Mouse (Mus musculus): ENCODE data around the gene Cul3. TPM values are rescaled to one million over a fixed set of nuclear protein-coding genes. Genes with fewer than 3 reads are reported as not detected.
A peak's percentile ranks its signal among the peaks of the same experiment; 100 is the strongest.

Gene Cul3
- 47.9 and 51.7 TPM in 2 replicates for polyA plus RNA-seq (2014; fragmentation: Nextera tagmentation; extraction: Ambion mirVana)

- Histone ChIP-seq H3K27me3 (ENCODE audit: control insufficient read depth, insufficient read depth, low read length) (no peaks in the 10 kb centered on the region), H3K4me3 (ENCODE audit: low read depth, low read length) (peak within 1 kb of the TSS; percentile 98), H3K4me1 (replicated peaks; ENCODE audit: control insufficient read depth, insufficient read depth, low read length) (no peaks in the 10 kb centered on the region), H3K27ac (ENCODE audit: low read depth, low read length) (peak within 1 kb of the TSS; percentile 95), H3K9me3 (ENCODE audit: control insufficient read depth, low read length) (no peaks in the 10 kb centered on the region), H3K9ac (ENCODE audit: low read length) (peak within 1 kb of the TSS; percentile 97), H3K36me3 (ENCODE audit: control insufficient read depth, insufficient read depth, low read length) (no peaks in the 10 kb centered on the region), H3K4me2 (ENCODE audit: low read depth, low read length, severe bottlenecking) (peak within 1 kb of the TSS; percentile 83)
- peak; percentile 99 for ATAC-seq (replicated peaks; ENCODE audit: low FRiP score)
- DNase-seq (ENCODE audit: low spot score) = peak; percentile 99
- WGBS = 2% methylated on average over 55 of the region's 85 CpGs
These were observed at the start of gene Cul3 for GRCm38 (mm10) chr1:80340436-80341376. Gene Cul3 (minus strand): TSS chr1:80340480.

- WGBS = 91% methylated on average over 7 of the region's 7 CpGs
- no peak for ATAC-seq (replicated peaks; ENCODE audit: low FRiP score)
These were observed 49.2 kb upstream of the Cul3 start for GRCm38 (mm10) chr1:80389518-80389917.

GRCm38 (mm10) chr1:80383613-80384589 lies 43.6 kb upstream of the Cul3 start:
- H3K27ac ChIP-seq (ENCODE audit: low read depth, low read length) = no peak overlapping the region
- no peak for DNase-seq (ENCODE audit: low spot score)
- no peak for ATAC-seq (replicated peaks; ENCODE audit: low FRiP score)
- H3K4me2 ChIP-seq (ENCODE audit: low read depth, low read length, severe bottlenecking) = no peak overlapping the region
- 95% methylated on average over 25 of the region's 25 CpGs for WGBS
- no peaks in the 10 kb centered on the region for H3K36me3 ChIP-seq (ENCODE audit: control insufficient read depth, insufficient read depth, low read length)
- no peaks in the 10 kb centered on the region for H3K4me1 ChIP-seq (replicated peaks; ENCODE audit: control insufficient read depth, insufficient read depth, low read length)
- H3K4me3 ChIP-seq (ENCODE audit: low read depth, low read length) = no peak overlapping the region
- no peak overlapping the region for H3K9ac ChIP-seq (ENCODE audit: low read length)
- no peaks in the 10 kb centered on the region for H3K9me3 ChIP-seq (ENCODE audit: control insufficient read depth, low read length)
- no peaks in the 10 kb centered on the region for H3K27me3 ChIP-seq (ENCODE audit: control insufficient read depth, insufficient read depth, low read length)

More at GRCm38 (mm10) chr1:80389518-80389917, 49.2 kb upstream of the Cul3 start:
- Histone ChIP-seq H3K4me1 (replicated peaks; ENCODE audit: control insufficient read depth, insufficient read depth, low read length) (no peaks in the 10 kb centered on the region), H3K27me3 (ENCODE audit: control insufficient read depth, insufficient read depth, low read length) (no peaks in the 10 kb centered on the region), H3K9ac (ENCODE audit: low read length) (no peak overlapping the region), H3K27ac (ENCODE audit: low read depth, low read length) (no peak overlapping the region), H3K4me3 (ENCODE audit: low read depth, low read length) (no peak overlapping the region), H3K4me2 (ENCODE audit: low read depth, low read length, severe bottlenecking) (no peak overlapping the region), H3K36me3 (ENCODE audit: control insufficient read depth, insufficient read depth, low read length) (no peaks in the 10 kb centered on the region), H3K9me3 (ENCODE audit: control insufficient read depth, low read length) (no peaks in the 10 kb centered on the region)
- DNase-seq (ENCODE audit: low spot score) = no peak

- no peaks in the 10 kb centered on the region for H3K4me1 ChIP-seq (replicated peaks; ENCODE audit: control insufficient read depth, insufficient read depth, low read length)
- ATAC-seq (replicated peaks; ENCODE audit: low FRiP score) = no peak
- H3K4me3 ChIP-seq (ENCODE audit: low read depth, low read length) = no peak overlapping the region
- H3K9me3 ChIP-seq (ENCODE audit: control insufficient read depth, low read length) = no peaks in the 10 kb centered on the region
- no peaks in the 10 kb centered on the region for H3K36me3 ChIP-seq (ENCODE audit: control insufficient read depth, insufficient read depth, low read length)
- 82% methylated on average over 7 of the region's 7 CpGs for WGBS
- no peak overlapping the region for H3K27ac ChIP-seq (ENCODE audit: low read depth, low read length)
- no peak overlapping the region for H3K9ac ChIP-seq (ENCODE audit: low read length)
- no peaks in the 10 kb centered on the region for H3K27me3 ChIP-seq (ENCODE audit: control insufficient read depth, insufficient read depth, low read length)
- no peak for DNase-seq (ENCODE audit: low spot score)
- no peak overlapping the region for H3K4me2 ChIP-seq (ENCODE audit: low read depth, low read length, severe bottlenecking)
These were observed 42.6 kb upstream of the Cul3 start for GRCm38 (mm10) chr1:80382928-80383327.

GRCm38 (mm10) chr1:80381302-80381701 lies 41.0 kb upstream of the Cul3 start:
- no peak overlapping the region for H3K9ac ChIP-seq (ENCODE audit: low read length)
- H3K9me3 ChIP-seq (ENCODE audit: control insufficient read depth, low read length) = no peaks in the 10 kb centered on the region
- no peaks in the 10 kb centered on the region for H3K36me3 ChIP-seq (ENCODE audit: control insufficient read depth, insufficient read depth, low read length)
- H3K27me3 ChIP-seq (ENCODE audit: control insufficient read depth, insufficient read depth, low read length) = no peaks in the 10 kb centered on the region
- no peaks in the 10 kb centered on the region for H3K4me1 ChIP-seq (replicated peaks; ENCODE audit: control insufficient read depth, insufficient read depth, low read length)
- no peak for DNase-seq (ENCODE audit: low spot score)
- H3K27ac ChIP-seq (ENCODE audit: low read depth, low read length) = no peak overlapping the region
- H3K4me2 ChIP-seq (ENCODE audit: low read depth, low read length, severe bottlenecking) = no peak overlapping the region
- ATAC-seq (replicated peaks; ENCODE audit: low FRiP score) = no peak
- 19% methylated on average over 4 of the region's 4 CpGs for WGBS
- no peak overlapping the region for H3K4me3 ChIP-seq (ENCODE audit: low read depth, low read length)

GRCm38 (mm10) chr1:80372010-80372409 lies 31.7 kb upstream of the Cul3 start:
- H3K9ac ChIP-seq (ENCODE audit: low read length) = no peak overlapping the region
- H3K9me3 ChIP-seq (ENCODE audit: control insufficient read depth, low read length) = no peaks in the 10 kb centered on the region
- no peak overlapping the region for H3K4me3 ChIP-seq (ENCODE audit: low read depth, low read length)

GRCm38 (mm10) chr1:80371189-80371889 lies 31.1 kb upstream of the Cul3 start:
- Histone ChIP-seq H3K4me3 (ENCODE audit: low read depth, low read length) (no peak overlapping the region), H3K4me1 (replicated peaks; ENCODE audit: control insufficient read depth, insufficient read depth, low read length) (no peaks in the 10 kb centered on the region), H3K27me3 (ENCODE audit: control insufficient read depth, insufficient read depth, low read length) (no peaks in the 10 kb centered on the region), H3K4me2 (ENCODE audit: low read depth, low read length, severe bottlenecking) (no peak overlapping the region), H3K27ac (ENCODE audit: low read depth, low read length) (no peak overlapping the region), H3K9me3 (ENCODE audit: control insufficient read depth, low read length) (no peaks in the 10 kb centered on the region), H3K36me3 (ENCODE audit: control insufficient read depth, insufficient read depth, low read length) (no peaks in the 10 kb centered on the region), H3K9ac (ENCODE audit: low read length) (no peak overlapping the region)
- WGBS = 95% methylated on average over 3 of the region's 3 CpGs
- ATAC-seq (replicated peaks; ENCODE audit: low FRiP score) = no peak
- no peak for DNase-seq (ENCODE audit: low spot score)

More at GRCm38 (mm10) chr1:80372010-80372409, 31.7 kb upstream of the Cul3 start:
- Histone ChIP-seq H3K4me2 (ENCODE audit: low read depth, low read length, severe bottlenecking) (no peak overlapping the region), H3K4me1 (replicated peaks; ENCODE audit: control insufficient read depth, insufficient read depth, low read length) (no peaks in the 10 kb centered on the region), H3K27me3 (ENCODE audit: control insufficient read depth, insufficient read depth, low read length) (no peaks in the 10 kb centered on the region), H3K36me3 (ENCODE audit: control insufficient read depth, insufficient read depth, low read length) (no peaks in the 10 kb centered on the region), H3K27ac (ENCODE audit: low read depth, low read length) (no peak overlapping the region)
- DNase-seq (ENCODE audit: low spot score) (no peak), ATAC-seq (replicated peaks; ENCODE audit: low FRiP score) (no peak)
- 89% methylated on average over 3 of the region's 3 CpGs for WGBS

GRCm38 (mm10) chr1:80363486-80363885 lies 23.2 kb upstream of the Cul3 start:
- no peaks in the 10 kb centered on the region for H3K36me3 ChIP-seq (ENCODE audit: control insufficient read depth, insufficient read depth, low read length)
- no peak overlapping the region for H3K9ac ChIP-seq (ENCODE audit: low read length)
- H3K9me3 ChIP-seq (ENCODE audit: control insufficient read depth, low read length) = no peaks in the 10 kb centered on the region
- no peak for DNase-seq (ENCODE audit: low spot score)
- 95% methylated on average over 8 of the region's 8 CpGs for WGBS
- no peak overlapping the region for H3K27ac ChIP-seq (ENCODE audit: low read depth, low read length)
- H3K27me3 ChIP-seq (ENCODE audit: control insufficient read depth, insufficient read depth, low read length) = no peaks in the 10 kb centered on the region
- H3K4me1 ChIP-seq (replicated peaks; ENCODE audit: control insufficient read depth, insufficient read depth, low read length) = no peaks in the 10 kb centered on the region
- no peak overlapping the region for H3K4me2 ChIP-seq (ENCODE audit: low read depth, low read length, severe bottlenecking)
- no peak for ATAC-seq (replicated peaks; ENCODE audit: low FRiP score)
- no peak overlapping the region for H3K4me3 ChIP-seq (ENCODE audit: low read depth, low read length)
